Mouse (Mus musculus) layer of hippocampus, postnatal 25 days (tissue): ENCODE results near the gene Uggt2. TPM values are rescaled to one million over a fixed set of nuclear protein-coding genes. Genes with fewer than 3 reads are reported as not detected.

Source experiments
- DNase-seq, 2 experiments: peaks; one replicate each; pipeline ENCODE4 v3.0.0; 2022; ENCODE audit warnings: mixed read lengths in 2 of 2, low spot score in 1 of 2; ENCODE audit errors: extremely low spot score in 1 of 2
- total RNA-seq, 2 experiments: library from RNA; stranded (reverse); gene quantifications; 2 replicates each; pipeline ENCODE4 v1.2.3; 2021

Uggt2 gene
- 10 to 100 TPM; 23.4 to 31.9 TPM for total RNA-seq

GRCm38 (mm10) chr14:119098851-119099569 lies at the start of gene Uggt2:
Gene Uggt2, minus strand, starts transcription at chr14:119099430.
- peak; percentile 78 to 83 for DNase-seq

GRCm38 (mm10) chr14:119139381-119139950 lies 40.2 kb upstream of the Uggt2 start:
- no peak for DNase-seq

GRCm38 (mm10) chr14:119138786-119139100 lies 39.5 kb upstream of the Uggt2 start:
- no peak for DNase-seq

- peak; percentile 11 to 28 for DNase-seq
Measured at GRCm38 (mm10) chr14:119137906-119138785, 38.9 kb upstream of the Uggt2 start, which contains the start of gene Hs6st3. Gene Hs6st3, plus strand, starts transcription at chr14:119138341.

GRCm38 (mm10) chr14:119137512-119137905 lies 38.3 kb upstream of the Uggt2 start:
- peak; percentile 72 to 79 for DNase-seq

GRCm38 (mm10) chr14:119127330-119127729 lies 28.1 kb upstream of the Uggt2 start:
- DNase-seq: no peak

- no peak for DNase-seq
Measured at GRCm38 (mm10) chr14:119125840-119126239, 26.6 kb upstream of the Uggt2 start.

GRCm38 (mm10) chr14:119124061-119124460 lies 24.8 kb upstream of the Uggt2 start:
- DNase-seq: peak in 1 of 2 experiments; percentile 27

- DNase-seq: no peak
Measured at GRCm38 (mm10) chr14:119123582-119123981, 24.4 kb upstream of the Uggt2 start.

- DNase-seq: no peak
Measured at GRCm38 (mm10) chr14:119112558-119112957, 13.3 kb upstream of the Uggt2 start.

- no peak for DNase-seq
Measured at GRCm38 (mm10) chr14:119109776-119110218, 10.6 kb upstream of the Uggt2 start.

GRCm38 (mm10) chr14:119108776-119109301 lies 9.6 kb upstream of the Uggt2 start:
- DNase-seq: no peak

GRCm38 (mm10) chr14:119107591-119107990 lies 8.4 kb upstream of the Uggt2 start:
- DNase-seq: no peak

- no peak for DNase-seq
Measured at GRCm38 (mm10) chr14:119099570-119099891, 301 bp upstream of the Uggt2 start.

GRCm38 (mm10) chr14:119061811-119062210 lies 37.4 kb downstream of the Uggt2 start:
- no peak for DNase-seq

GRCm38 (mm10) chr14:119060682-119061081 lies 38.5 kb downstream of the Uggt2 start:
- no peak for DNase-seq

GRCm38 (mm10) chr14:119057014-119057413 lies 42.2 kb downstream of the Uggt2 start:
- DNase-seq: no peak

- DNase-seq: no peak
Measured at GRCm38 (mm10) chr14:119052969-119053368, 46.3 kb downstream of the Uggt2 start.

GRCm38 (mm10) chr14:119052361-119052760 lies 46.9 kb downstream of the Uggt2 start:
- no peak for DNase-seq

- DNase-seq: no peak
Measured at GRCm38 (mm10) chr14:119043765-119044164, 55.5 kb downstream of the Uggt2 start.

GRCm38 (mm10) chr14:119040253-119040652 lies 59.0 kb downstream of the Uggt2 start:
- peak in 1 of 2 experiments; percentile 54 for DNase-seq
